Mouse (Mus musculus): ENCODE measurements around the gene Slc41a2.

GRCm38 (mm10) chr10:83208436-83208835 is 129.2 kb downstream of the Slc41a2 start:
- no peak for TF ChIP-seq CTCF (IDR thresholded peaks at IDR 0.05; ENCODE audit: borderline replicate concordance, insufficient read depth, low read depth, low read length)
- TF ChIP-seq POLR2A (IDR thresholded peaks at IDR 0.05; ENCODE audit: borderline replicate concordance, insufficient read depth, low read length), result no peak

All from cerebellum, adult 2 months (tissue).